Mouse (Mus musculus): ENCODE data around the gene Glis3.

Gene Glis3

GRCm38 (mm10) chr19:28655166-28655565 is 24.7 kb downstream of the Glis3 start:
- no peak for DNase-seq (ENCODE audit: low read depth)

GRCm38 (mm10) chr19:28650836-28651235 is 29.0 kb downstream of the Glis3 start:
- no peak for DNase-seq (ENCODE audit: low read depth)

GRCm38 (mm10) chr19:28649489-28649888 is 30.4 kb downstream of the Glis3 start:
- no peak for DNase-seq (ENCODE audit: low read depth)

- DNase-seq (ENCODE audit: low read depth) = no peak
Observed at GRCm38 (mm10) chr19:28648881-28649280, 31.0 kb downstream of the Glis3 start.

- DNase-seq (ENCODE audit: low read depth) = no peak
Observed at GRCm38 (mm10) chr19:28647424-28647823, 32.5 kb downstream of the Glis3 start.

GRCm38 (mm10) chr19:28646286-28646685 is 33.6 kb downstream of the Glis3 start:
- no peak for DNase-seq (ENCODE audit: low read depth)

GRCm38 (mm10) chr19:28640861-28641381 is 39.0 kb downstream of the Glis3 start:
- DNase-seq (ENCODE audit: low read depth) = no peak

- DNase-seq (ENCODE audit: low read depth) = no peak
Observed at GRCm38 (mm10) chr19:28635991-28636553, 43.8 kb downstream of the Glis3 start.

- no peak for DNase-seq (ENCODE audit: low read depth)
Observed at GRCm38 (mm10) chr19:28634986-28635385, 44.9 kb downstream of the Glis3 start.

- peak; percentile 19 for DNase-seq (ENCODE audit: low read depth)
Observed at GRCm38 (mm10) chr19:28628416-28628815, 51.5 kb downstream of the Glis3 start.

- DNase-seq (ENCODE audit: low read depth) = no peak
Observed at GRCm38 (mm10) chr19:28626189-28626588, 53.7 kb downstream of the Glis3 start.

- DNase-seq (ENCODE audit: low read depth) = no peak
Observed at GRCm38 (mm10) chr19:28624571-28624970, 55.3 kb downstream of the Glis3 start.

GRCm38 (mm10) chr19:28623726-28624125 is 56.2 kb downstream of the Glis3 start:
- DNase-seq (ENCODE audit: low read depth) = no peak

- DNase-seq (ENCODE audit: low read depth) = no peak
Observed at GRCm38 (mm10) chr19:28621608-28622505, 58.0 kb downstream of the Glis3 start.

GRCm38 (mm10) chr19:28617736-28618135 is 62.1 kb downstream of the Glis3 start:
- no peak for DNase-seq (ENCODE audit: low read depth)

- no peak for DNase-seq (ENCODE audit: low read depth)
Observed at GRCm38 (mm10) chr19:28617191-28617590, 62.7 kb downstream of the Glis3 start.

GRCm38 (mm10) chr19:28616487-28616886 is 63.4 kb downstream of the Glis3 start:
- DNase-seq (ENCODE audit: low read depth) = no peak

- DNase-seq (ENCODE audit: low read depth) = peak; percentile 72
Observed at GRCm38 (mm10) chr19:28612249-28612648, 67.6 kb downstream of the Glis3 start.

GRCm38 (mm10) chr19:28608747-28609146 is 71.1 kb downstream of the Glis3 start:
- DNase-seq (ENCODE audit: low read depth) = no peak

GRCm38 (mm10) chr19:28608277-28608676 is 71.6 kb downstream of the Glis3 start:
- no peak for DNase-seq (ENCODE audit: low read depth)

- DNase-seq (ENCODE audit: low read depth) = no peak
Observed at GRCm38 (mm10) chr19:28600866-28601265, 79.0 kb downstream of the Glis3 start.

- no peak for DNase-seq (ENCODE audit: low read depth)
Observed at GRCm38 (mm10) chr19:28594215-28594614, 85.7 kb downstream of the Glis3 start.

GRCm38 (mm10) chr19:28592981-28593380 is 86.9 kb downstream of the Glis3 start:
- DNase-seq (ENCODE audit: low read depth) = no peak

Measured in naive thymus-derived CD4-positive, alpha-beta T cell, adult 2 months (primary cell).